Mouse (Mus musculus) liver, embryonic 12.5 days (tissue): Measurements from ENCODE around the gene Cfap161. TPM values are rescaled to one million over a fixed set of nuclear protein-coding genes. Genes with fewer than 3 reads are reported as not detected.

Experiments used
- ATAC-seq: fragments of 200-750 bp; cut with Nextera tagmentation; 2 replicates; pipeline ENCODE4 v1.8.0; 2017; ENCODE audit warnings: moderate number of reproducible peaks, mild to moderate bottlenecking, moderate library complexity
- H3K27ac ChIP-seq: fragments of 300-500 bp; sonication (generic); 2 replicates; pipeline ENCODE4 v1.5.1; 2016; ENCODE audit warnings: mild to moderate bottlenecking
- H3K27me3 ChIP-seq: fragments of 300-500 bp; sonication (generic); replicated peaks from 2 replicates; pipeline ENCODE4 v1.6.1; 2016; ENCODE audit warnings: mild to moderate bottlenecking, moderate library complexity
- H3K36me3 ChIP-seq: fragments of 300-500 bp; sonication (generic); 2 replicates; pipeline ENCODE4 v1.6.1; 2016; ENCODE audit warnings: mild to moderate bottlenecking, moderate library complexity
- H3K4me1 ChIP-seq: fragments of 300-500 bp; sonication (generic); 2 replicates; pipeline ENCODE4 v1.6.1; 2016
- H3K4me2 ChIP-seq: fragments of 300-500 bp; sonication (generic); 2 replicates; pipeline ENCODE4 v1.6.1; 2016; ENCODE audit warnings: mild to moderate bottlenecking, moderate library complexity
- H3K4me3 ChIP-seq: fragments of 300-500 bp; sonication (generic); 2 replicates; pipeline ENCODE4 v1.5.1; 2016; ENCODE audit warnings: mild to moderate bottlenecking, moderate library complexity
- H3K9ac ChIP-seq: fragments of 300-500 bp; sonication (generic); 2 replicates; pipeline ENCODE4 v1.6.1; 2016; ENCODE audit warnings: mild to moderate bottlenecking, moderate library complexity
- H3K9me3 ChIP-seq: fragments of 300-500 bp; sonication (generic); replicated peaks from 2 replicates; pipeline ENCODE4 v1.6.1; 2016; ENCODE audit warnings: mild to moderate bottlenecking, moderate library complexity
- WGBS: fragments of 180-500 bp; shearing (Covaris S2); methylation state at CpG from one replicate; pipeline ENCODE4 v1.1.7; 2016; ENCODE audit not compliant: insufficient replicate concordance; 5-methylcytosine and 5-hydroxymethylcytosine counted together
- polyA plus RNA-seq: library from polyadenylated mRNA; unstranded; fragments of >200 nt; fragmentation: Nextera tagmentation; extraction: Ambion mirVana; gene quantifications from 2 replicates; pipeline ENCODE4 v1.2.1, GENCODE M21; 2016

Cfap161 gene
- not detected in 2 replicates for polyA plus RNA-seq

DNA sequence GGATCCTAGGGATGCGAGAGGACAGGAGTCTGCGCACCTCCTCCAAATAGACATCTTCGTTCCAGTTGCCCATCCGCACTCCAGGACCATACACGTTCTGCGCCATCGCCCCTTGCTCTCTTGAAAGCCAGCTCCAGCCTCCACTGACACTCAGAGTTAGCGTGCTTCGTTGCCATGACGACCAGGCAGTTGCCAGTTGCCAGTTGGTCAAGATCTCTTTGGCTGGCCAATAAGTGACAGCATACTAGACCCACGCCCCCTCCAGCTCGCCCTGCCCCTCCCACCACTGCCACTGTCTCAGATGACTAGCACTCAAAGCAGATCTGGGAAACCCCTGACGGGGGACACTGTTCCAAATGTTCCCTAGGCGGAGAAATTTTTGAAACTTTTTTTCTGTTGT is at the start of gene Cfap161:
Cfap161 (minus strand) TSS at position 176 of the 400 bp plus-strand sequence.
- H3K9ac ChIP-seq = no peak within 1 kb of the TSS
- H3K9me3 ChIP-seq = no peaks in the 10 kb centered on the region
- no peaks in the 10 kb centered on the region for H3K36me3 ChIP-seq
- no peak within 1 kb of the TSS for H3K4me2 ChIP-seq
- 0 out of 2 replicates have a peak, but pooled peaks cover 6% of the 10 kb centered on the region for H3K4me1 ChIP-seq
- H3K27me3 ChIP-seq = 0 out of 2 replicates have a peak, but pooled peaks cover 4% of the 10 kb centered on the region
- WGBS = 13% methylated on average over 14 of the region's 14 CpGs
- H3K27ac ChIP-seq = no peak within 1 kb of the TSS
- ATAC-seq = peak; percentile 63
- no peak within 1 kb of the TSS for H3K4me3 ChIP-seq

GRCm38 (mm10) chr7:83842486-83843259 is 48.0 kb upstream of the Cfap161 start:
- Histone ChIP-seq H3K36me3 (no peaks in the 10 kb centered on the region), H3K4me3 (no peak overlapping the region), H3K27ac (no peak overlapping the region), H3K9me3 (no peaks in the 10 kb centered on the region), H3K9ac (no peak overlapping the region), H3K4me2 (no peak overlapping the region), H3K4me1 (peaks cover 14% of the 10 kb centered on the region), H3K27me3 (no peaks in the 10 kb centered on the region)
- WGBS = 30% methylated on average over 6 of the region's 6 CpGs
- ATAC-seq = no peak

DNA sequence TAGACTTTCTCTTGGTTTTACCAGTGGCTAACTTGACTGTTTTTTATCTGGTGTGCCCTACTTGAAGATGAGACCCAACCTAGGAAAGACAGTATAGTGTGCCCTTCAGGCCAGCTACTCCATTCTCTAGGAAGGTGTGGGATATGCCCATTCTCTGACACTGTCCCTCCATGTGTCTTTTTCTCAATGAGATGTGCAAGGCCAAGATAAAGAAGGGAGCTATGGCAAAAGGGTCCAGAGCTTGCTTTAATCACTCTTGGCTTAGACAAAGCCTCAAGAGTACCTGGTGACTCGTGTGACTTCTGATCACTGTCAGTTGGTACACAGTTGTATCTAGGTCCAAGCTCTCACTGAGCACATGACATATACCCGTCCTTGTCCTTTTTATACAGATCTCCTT is 45.4 kb upstream of the Cfap161 start:
- H3K4me2 ChIP-seq = no peak overlapping the region
- no peaks in the 10 kb centered on the region for H3K9me3 ChIP-seq
- H3K27ac ChIP-seq = no peak overlapping the region
- no peak for ATAC-seq
- 0 out of 2 replicates have a peak, but pooled peaks cover 6% of the 10 kb centered on the region for H3K4me1 ChIP-seq
- H3K36me3 ChIP-seq = no peaks in the 10 kb centered on the region
- no peak overlapping the region for H3K9ac ChIP-seq
- H3K27me3 ChIP-seq = no peaks in the 10 kb centered on the region
- H3K4me3 ChIP-seq = no peak overlapping the region
- 43% methylated on average over 2 of the region's 2 CpGs for WGBS

- no peak for ATAC-seq
- Histone ChIP-seq H3K4me3 (no peak overlapping the region), H3K27ac (no peak overlapping the region), H3K9ac (no peak overlapping the region), H3K4me1 (0 out of 2 replicates have a peak, but pooled peaks cover 6% of the 10 kb centered on the region), H3K9me3 (no peaks in the 10 kb centered on the region), H3K4me2 (no peak overlapping the region), H3K36me3 (no peaks in the 10 kb centered on the region), H3K27me3 (no peaks in the 10 kb centered on the region)
- 45% methylated on average over 5 of the region's 5 CpGs for WGBS
Observed at GRCm38 (mm10) chr7:83838525-83839224, 44.0 kb upstream of the Cfap161 start.

DNA sequence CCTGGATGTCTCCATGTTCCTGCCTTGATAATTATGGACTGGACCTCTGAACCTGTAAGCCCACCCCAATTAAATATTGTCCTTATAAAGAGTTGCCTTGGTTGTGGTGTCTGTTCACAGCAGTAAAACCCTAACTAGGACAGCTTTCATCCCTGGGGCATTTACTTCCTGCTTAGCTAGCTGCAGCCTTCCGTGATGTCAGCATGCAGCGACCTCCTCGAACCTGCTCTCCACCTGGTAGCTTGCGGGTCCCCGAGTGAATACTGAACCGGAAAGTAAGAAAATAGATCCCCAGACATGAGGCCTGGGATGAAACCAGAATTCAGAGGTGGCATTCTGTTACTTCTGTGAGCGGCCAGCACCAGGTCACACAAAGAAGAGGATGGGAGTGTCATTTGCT is 34.7 kb upstream of the Cfap161 start:
- Histone ChIP-seq H3K27ac (no peak overlapping the region), H3K27me3 (no peaks in the 10 kb centered on the region), H3K9ac (no peak overlapping the region), H3K36me3 (no peaks in the 10 kb centered on the region), H3K4me1 (no peaks in the 10 kb centered on the region), H3K9me3 (no peaks in the 10 kb centered on the region), H3K4me3 (no peak overlapping the region), H3K4me2 (no peak overlapping the region)
- no peak for ATAC-seq
- WGBS = 72% methylated on average over 7 of the region's 7 CpGs

GRCm38 (mm10) chr7:83827402-83828076 is 32.9 kb upstream of the Cfap161 start:
- no peaks in the 10 kb centered on the region; the same call in 1 of the 2 replicates for H3K9me3 ChIP-seq
- ATAC-seq = no peak
- 64% methylated on average over 10 of the region's 10 CpGs for WGBS
- H3K9ac ChIP-seq = no peak overlapping the region
- H3K4me1 ChIP-seq = no peaks in the 10 kb centered on the region
- H3K4me2 ChIP-seq = no peak overlapping the region
- H3K27me3 ChIP-seq = no peaks in the 10 kb centered on the region
- H3K4me3 ChIP-seq = no peak overlapping the region
- no peaks in the 10 kb centered on the region for H3K36me3 ChIP-seq
- no peak overlapping the region for H3K27ac ChIP-seq

DNA sequence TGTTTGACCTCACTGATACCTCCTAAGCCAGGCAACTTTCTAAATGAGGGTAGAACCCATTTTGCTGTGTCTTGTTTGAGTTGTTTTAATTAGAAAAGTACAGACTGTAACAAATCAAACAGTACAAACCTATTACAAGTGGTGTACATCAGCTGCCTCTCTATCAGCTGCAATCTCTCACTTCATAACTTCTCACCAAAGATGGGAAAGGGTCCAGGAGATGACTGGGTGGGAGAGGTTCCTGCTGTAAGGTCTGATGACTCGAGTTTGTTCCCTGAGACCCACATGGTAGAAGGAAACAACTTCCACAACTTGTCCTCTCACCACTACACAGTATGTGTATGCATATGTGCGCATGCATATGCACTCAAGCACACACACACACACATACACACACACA is 32.1 kb upstream of the Cfap161 start:
- WGBS = 50% methylated on average over 2 of the region's 2 CpGs
- Histone ChIP-seq H3K9me3 (no peaks in the 10 kb centered on the region; the same call in 1 of the 2 replicates), H3K4me1 (no peaks in the 10 kb centered on the region), H3K36me3 (no peaks in the 10 kb centered on the region), H3K27me3 (no peaks in the 10 kb centered on the region), H3K9ac (no peak overlapping the region), H3K4me2 (no peak overlapping the region), H3K4me3 (no peak overlapping the region), H3K27ac (no peak overlapping the region)
- no peak for ATAC-seq

DNA sequence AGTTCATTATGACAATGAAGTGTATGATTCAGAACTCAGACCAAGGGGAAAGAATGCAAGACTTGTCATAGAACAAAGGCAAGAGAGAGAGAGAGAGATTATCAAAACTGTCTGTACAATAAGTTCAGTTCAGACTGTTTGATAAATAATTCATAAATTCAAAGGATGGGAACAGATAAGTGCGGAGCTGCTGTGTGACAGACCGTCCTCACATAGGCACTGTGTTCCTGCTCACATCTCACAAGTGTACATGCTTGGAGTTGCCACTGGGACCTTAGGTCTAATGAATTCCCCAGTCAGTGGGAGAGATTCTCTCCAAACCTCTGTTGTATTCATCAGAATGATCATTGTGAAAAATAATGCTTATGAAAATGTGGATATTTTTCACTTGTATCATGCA is 27.3 kb upstream of the Cfap161 start:
- H3K9me3 ChIP-seq = no peaks in the 10 kb centered on the region; the same call in 1 of the 2 replicates
- no peak overlapping the region for H3K9ac ChIP-seq
- H3K27me3 ChIP-seq = no peaks in the 10 kb centered on the region
- no peaks in the 10 kb centered on the region for H3K36me3 ChIP-seq
- H3K4me1 ChIP-seq = no peaks in the 10 kb centered on the region
- H3K27ac ChIP-seq = no peak overlapping the region
- ATAC-seq = no peak
- 68% methylated on average over 2 of the region's 2 CpGs for WGBS
- H3K4me2 ChIP-seq = no peak overlapping the region
- no peak overlapping the region for H3K4me3 ChIP-seq

GRCm38 (mm10) chr7:83816886-83817285 is 22.2 kb upstream of the Cfap161 start:
- Histone ChIP-seq H3K27me3 (no peaks in the 10 kb centered on the region), H3K4me1 (peaks cover 8% of the 10 kb centered on the region; the same call in 1 of the 2 replicates), H3K27ac (no peak overlapping the region), H3K36me3 (no peaks in the 10 kb centered on the region), H3K4me2 (no peak overlapping the region), H3K9ac (no peak overlapping the region), H3K9me3 (no peaks in the 10 kb centered on the region), H3K4me3 (no peak overlapping the region)
- WGBS = 72% methylated on average over 5 of the region's 5 CpGs
- no peak for ATAC-seq

- H3K27ac ChIP-seq = no peak overlapping the region
Observed at GRCm38 (mm10) chr7:83815646-83816045, 21.0 kb upstream of the Cfap161 start.

DNA sequence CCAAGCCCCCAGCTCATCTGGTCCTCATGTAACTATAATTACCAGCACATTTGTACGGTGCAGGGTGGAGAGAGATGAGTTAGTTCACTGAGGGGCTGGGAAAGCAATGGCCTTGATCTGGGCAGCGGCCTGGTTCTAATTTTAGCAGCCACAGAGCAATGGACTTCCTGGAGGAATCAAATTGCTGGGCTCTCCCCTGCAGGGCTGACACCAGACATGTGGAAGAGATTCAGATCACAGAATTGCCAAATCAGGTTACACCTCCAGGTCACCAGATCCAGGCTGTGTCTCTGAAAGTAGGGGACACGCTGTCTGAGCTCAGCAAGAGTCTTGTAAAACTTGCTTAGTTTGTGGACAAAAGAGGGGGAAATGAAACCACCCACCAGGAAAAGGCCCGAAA is 19.3 kb upstream of the Cfap161 start:
- WGBS = 25% methylated on average over 4 of the region's 4 CpGs
- ATAC-seq = no peak
- H3K9me3 ChIP-seq = no peaks in the 10 kb centered on the region
- no peak overlapping the region for H3K9ac ChIP-seq
- H3K4me3 ChIP-seq = no peak overlapping the region
- H3K36me3 ChIP-seq = no peaks in the 10 kb centered on the region
- H3K27me3 ChIP-seq = no peaks in the 10 kb centered on the region
- H3K4me1 ChIP-seq = peaks cover 16% of the 10 kb centered on the region; the same call in 1 of the 2 replicates
- H3K4me2 ChIP-seq = 0 out of 2 replicates have a peak overlapping the region, but pooled peaks have one; percentile 9
- H3K27ac ChIP-seq = peak overlapping the region; percentile 33; the same call in 1 of the 2 replicates

More at GRCm38 (mm10) chr7:83815646-83816045, 21.0 kb upstream of the Cfap161 start:
- no peak overlapping the region for H3K4me2 ChIP-seq
- H3K9ac ChIP-seq = no peak overlapping the region
- H3K4me1 ChIP-seq = peaks cover 9% of the 10 kb centered on the region; the same call in 1 of the 2 replicates
- H3K9me3 ChIP-seq = no peaks in the 10 kb centered on the region
- H3K4me3 ChIP-seq = no peak overlapping the region
- no peaks in the 10 kb centered on the region for H3K36me3 ChIP-seq
- no peak for ATAC-seq
- 64% methylated on average over 1 of the region's 1 CpGs for WGBS
- H3K27me3 ChIP-seq = no peaks in the 10 kb centered on the region
